Mouse (Mus musculus) right cerebral cortex, postnatal 36 days (tissue): Measurements from ENCODE around the gene Flrt2.
"Not testable (repeated sequence)": the region's sequence is repeated elsewhere in the genome, so short reads cannot be mapped to it uniquely, and the experiment has no call there.

Experiments
- DNase-seq, 2 experiments: peaks; one replicate each; pipeline ENCODE4 v3.0.0; 2022; ENCODE audit warnings: low spot score in 2 of 2, mixed read lengths in 1 of 2

Flrt2 gene

GRCm38 (mm10) chr12:95691961-95692767 is at the start of gene Flrt2:
Gene Flrt2 (plus strand): TSS chr12:95692226.
- peak; percentile 47 to 72 for DNase-seq

- peak in 1 of 2 experiments; percentile 28 for DNase-seq
These were observed 49.8 kb upstream of the Flrt2 start for GRCm38 (mm10) chr12:95642226-95642625.

GRCm38 (mm10) chr12:95647179-95647578 is 44.8 kb upstream of the Flrt2 start:
- not testable (repeated sequence) for DNase-seq

DNA sequence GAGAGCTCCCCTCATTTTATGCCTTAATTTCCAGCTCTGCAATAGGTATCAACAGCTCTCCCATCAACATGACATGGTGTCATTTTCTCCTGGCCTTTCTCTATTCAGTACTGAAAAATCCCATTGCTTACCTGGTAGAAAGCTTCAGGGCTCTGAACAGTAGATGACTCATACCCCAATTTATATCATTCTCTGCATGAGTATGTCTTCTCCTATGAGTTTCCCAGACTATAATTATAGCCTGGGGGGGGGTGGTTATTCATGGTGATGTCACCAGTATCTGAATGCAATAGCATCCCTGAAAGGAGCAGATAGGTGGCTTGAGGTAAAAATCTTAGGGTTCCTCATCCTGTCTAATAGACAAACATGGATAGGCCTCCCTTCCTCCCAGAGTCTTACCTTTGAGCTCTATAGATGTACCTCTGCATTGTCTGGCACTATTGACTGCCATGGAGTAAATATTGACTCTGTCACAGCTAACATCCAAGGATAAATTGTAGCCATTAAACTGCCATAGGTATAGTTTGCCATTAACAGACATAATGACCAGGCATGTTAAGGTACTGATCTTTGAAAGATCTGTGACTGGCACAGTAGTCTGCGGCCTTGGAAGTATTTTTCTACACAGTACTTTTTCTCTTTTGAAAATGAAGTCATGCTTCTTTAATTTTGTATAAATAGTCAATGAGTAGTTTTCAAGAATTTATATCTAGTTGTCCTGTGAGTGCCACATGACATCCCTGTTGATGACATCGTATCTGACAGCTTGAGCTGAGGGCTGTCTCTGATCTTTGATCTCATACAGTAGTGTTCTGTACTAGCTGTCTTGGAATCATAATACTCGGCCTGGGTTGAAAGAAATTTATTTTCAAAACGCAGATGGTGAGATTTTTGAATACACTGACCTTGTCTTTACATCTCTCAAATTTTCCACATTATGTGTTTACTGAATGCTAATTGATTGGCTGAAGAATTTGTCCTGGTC is 39.6 kb upstream of the Flrt2 start:
- DNase-seq, result no peak

GRCm38 (mm10) chr12:95656594-95656993 is 35.4 kb upstream of the Flrt2 start:
- DNase-seq, result no peak

- no peak for DNase-seq
These were observed 24.7 kb upstream of the Flrt2 start for GRCm38 (mm10) chr12:95667296-95667695.

GRCm38 (mm10) chr12:95675711-95676110 is 16.3 kb upstream of the Flrt2 start:
- DNase-seq, result no peak

DNA sequence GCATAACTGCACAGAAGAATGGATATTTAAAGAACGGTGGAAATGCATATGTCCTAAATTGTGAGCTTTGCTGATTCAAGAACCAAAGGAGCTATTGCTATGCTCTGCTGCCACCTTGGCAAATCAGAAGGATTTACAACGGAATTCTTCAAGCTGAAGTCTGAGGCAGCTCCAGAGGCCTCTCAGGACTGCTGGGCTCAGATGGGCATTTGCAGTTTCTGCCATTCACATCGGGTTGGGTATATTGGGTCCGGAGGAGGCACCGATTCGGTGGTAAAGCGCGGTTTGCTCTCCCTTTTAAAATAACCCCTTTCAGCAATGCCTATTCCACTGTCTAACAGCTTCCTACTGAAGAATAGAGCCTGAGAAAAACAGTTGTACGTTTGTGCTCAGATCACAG is 1.2 kb upstream of the Flrt2 start:
- DNase-seq, result peak in 1 of 2 experiments; percentile 55

DNA sequence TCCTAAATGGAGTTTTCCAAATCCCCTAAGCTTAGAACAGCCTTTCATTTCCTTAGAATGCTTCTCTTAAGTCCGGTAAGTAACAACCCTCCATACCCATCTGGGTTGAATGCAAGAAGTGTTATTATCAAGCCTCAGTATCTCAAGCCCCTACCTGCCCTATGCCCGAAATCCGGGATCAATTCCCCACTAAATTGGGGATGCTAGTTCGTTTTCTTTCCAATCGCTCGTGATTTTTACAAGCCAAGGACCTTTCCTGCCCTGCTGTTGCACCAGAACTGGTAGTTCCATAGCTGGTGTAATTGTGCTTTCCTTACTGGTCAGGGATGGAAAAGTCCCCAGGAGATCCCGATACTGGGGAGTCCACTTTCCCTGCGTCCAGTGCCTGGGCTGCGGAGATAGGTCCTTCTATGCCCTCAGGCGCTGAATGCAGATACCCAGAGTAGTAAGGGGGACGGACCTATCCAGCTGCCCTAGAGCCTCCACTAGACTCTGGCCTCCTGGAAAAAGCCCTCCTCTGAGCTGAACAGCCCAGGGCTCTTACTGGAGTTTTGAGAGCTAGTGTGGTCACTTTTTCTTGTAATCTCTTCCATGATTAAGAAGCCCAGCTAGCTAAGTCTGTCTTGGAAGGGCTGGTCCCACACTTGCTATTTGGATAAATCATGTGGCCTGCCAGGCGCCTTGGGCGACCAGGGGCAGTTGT is 1.1 kb downstream of the Flrt2 start:
- DNase-seq, result no peak

DNA sequence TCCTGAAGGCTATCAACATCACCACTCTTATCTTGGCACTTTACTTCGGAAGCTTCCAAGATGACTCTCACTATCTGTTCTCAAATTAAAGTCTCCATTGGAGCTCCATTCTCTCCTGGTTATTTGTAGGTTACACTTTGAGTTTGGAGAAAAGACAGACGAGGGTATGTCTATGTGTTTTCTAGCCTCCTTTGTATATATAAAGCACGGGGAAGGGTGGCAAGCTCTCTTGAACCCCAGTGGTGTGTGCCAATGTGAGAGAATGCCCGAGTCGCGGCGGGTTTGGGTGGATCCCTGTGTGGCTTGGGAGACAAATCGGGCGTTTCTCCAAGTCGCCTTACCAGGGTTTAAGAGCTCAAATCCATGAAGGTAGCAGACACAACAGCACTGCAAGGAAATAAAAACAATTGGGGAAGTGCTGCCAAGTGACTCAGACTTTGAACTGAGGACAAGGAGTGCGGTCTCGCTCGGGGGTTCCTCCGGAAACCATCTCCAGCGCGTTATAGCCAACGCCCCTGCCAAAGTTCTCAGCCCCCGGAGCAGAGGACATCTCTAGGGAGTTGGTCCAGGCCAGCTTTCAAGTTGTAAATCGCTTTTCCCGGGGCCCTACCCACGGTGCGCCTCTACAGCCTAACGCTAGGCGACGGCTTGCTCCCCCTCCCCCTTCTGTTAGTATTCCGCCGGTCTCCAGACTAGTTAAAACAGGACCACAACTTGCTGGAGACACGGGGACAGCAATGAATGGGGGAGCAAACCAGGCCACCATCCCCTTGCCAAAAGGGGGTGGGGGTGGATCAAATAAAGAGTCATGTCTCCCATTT is 1.8 kb downstream of the Flrt2 start:
- DNase-seq, result peak in 1 of 2 experiments; percentile 46

DNA sequence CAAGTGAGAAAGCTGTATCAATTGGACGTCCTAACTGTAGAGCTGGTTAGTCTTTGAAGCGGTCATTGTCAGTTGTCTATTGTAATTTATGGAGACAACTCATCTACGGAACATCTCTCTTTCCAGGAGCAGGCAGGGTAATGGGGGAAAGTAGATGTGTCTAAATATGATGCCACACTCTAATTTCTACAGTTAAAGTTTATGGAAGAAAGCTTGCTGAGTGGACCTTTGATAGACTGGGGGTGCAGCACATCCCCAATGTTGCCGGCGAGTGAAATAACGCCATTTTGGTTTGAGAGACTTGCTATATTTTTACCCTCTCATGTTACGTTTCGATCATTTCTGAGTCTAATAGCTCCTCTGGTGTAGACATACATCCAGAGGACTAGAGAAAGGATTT is 2.5 kb downstream of the Flrt2 start:
- DNase-seq, result no peak

- peak; percentile 74 to 80 for DNase-seq
These were observed 3.2 kb downstream of the Flrt2 start for GRCm38 (mm10) chr12:95694991-95695833.

DNA sequence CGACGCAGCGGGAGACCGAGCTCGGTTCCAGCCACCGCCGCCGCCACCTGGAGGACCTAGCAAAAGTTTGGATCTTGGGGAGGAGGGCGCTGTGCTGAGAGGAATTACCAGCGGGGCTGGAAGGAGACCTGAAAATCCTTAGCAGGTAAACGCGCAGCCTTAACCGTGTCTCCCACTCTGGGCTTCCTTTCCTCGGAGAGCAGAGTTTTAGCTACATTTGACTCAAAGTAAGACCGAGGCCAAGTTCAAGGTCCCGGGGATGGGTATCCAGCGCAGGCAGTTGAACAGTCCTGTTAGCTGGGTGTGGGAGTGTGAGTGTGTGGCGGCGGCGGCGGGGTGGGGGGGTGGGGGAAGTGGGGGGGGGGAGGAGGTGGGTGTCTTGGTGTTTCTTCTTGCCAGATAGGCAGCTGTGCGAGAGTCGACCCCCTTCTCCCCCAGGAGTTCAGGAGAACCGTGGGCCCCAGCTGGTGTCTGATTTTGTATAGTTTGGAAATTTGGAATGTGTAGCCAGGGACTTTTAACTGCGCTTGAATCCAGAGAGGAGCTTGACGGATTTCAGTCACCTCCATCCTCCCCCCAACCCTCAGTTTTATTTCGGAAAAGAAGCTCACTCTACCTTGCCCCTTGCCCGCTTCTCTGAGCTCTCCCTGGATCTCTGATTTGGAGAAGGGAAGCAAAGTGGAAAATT is 4.0 kb downstream of the Flrt2 start:
- DNase-seq, result peak in 1 of 2 experiments; percentile 9

GRCm38 (mm10) chr12:95696522-95697025 is 4.5 kb downstream of the Flrt2 start:
- no peak for DNase-seq

DNA sequence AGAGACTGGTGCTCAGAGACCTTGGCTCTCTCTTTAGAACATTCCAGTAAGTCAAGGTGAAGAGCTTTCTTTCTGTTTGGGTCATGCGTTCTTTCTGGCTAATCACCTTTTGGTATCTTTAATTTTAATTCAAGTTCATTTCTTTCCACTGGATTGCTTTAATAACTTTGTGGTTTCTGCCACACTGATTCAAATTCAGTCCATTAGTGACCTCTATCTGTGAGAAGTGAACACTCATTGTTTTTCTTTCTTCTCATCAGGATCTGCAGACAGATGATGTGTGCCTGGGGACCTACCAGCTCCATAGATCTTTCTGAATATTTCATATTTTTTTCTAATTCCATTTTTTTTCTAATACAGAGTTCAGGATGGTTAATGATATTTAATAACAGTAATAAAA is 6.5 kb downstream of the Flrt2 start:
- DNase-seq, result no peak

DNA sequence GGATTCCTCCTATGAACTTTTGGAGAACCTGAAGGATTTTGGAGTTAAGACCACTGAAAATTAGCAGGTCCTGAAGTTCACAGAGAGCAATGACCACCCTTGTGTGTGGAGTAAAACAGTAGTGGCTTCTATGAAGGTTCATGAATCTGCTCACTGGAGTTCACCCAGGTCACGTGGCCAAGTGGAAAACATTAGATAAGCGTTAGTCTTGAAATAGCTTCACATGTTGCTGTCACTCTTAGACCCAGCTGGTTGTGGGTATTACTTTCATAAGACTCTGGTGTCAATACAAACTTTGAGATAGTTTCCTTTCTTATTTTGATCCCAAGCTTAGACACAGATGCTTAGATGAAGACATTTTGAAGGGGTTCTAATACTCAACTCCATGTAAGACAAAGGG is 8.7 kb downstream of the Flrt2 start:
- no peak for DNase-seq

DNA sequence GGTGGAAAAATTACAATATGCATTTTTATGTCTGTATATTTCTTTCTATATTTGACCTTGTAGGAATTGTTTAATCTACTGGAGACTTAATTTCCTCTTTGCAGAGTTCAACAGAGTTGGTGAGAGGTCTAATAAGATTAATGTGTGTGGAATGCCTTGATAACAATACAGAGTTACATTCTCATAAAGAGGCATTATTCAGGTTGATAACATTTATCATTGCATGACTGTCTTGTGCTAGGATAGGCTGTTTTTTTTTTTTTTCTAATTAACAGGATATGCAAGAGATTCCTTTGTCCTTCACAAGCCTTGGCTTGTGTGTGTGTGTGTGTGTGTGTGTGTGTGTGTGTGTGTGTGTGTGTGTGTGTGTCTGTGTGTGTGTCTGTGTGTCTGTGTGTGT is 9.6 kb downstream of the Flrt2 start:
- DNase-seq, result no peak

- no peak for DNase-seq
These were observed 13.0 kb downstream of the Flrt2 start for GRCm38 (mm10) chr12:95705006-95705405.

- no peak for DNase-seq
These were observed 31.2 kb downstream of the Flrt2 start for GRCm38 (mm10) chr12:95723265-95723664.
